Mouse (Mus musculus): ENCODE results near the gene Bcl11a.

- TF ChIP-seq POLR2A (IDR thresholded peaks at IDR 0.05; ENCODE audit: low read depth, low read length) (peak; percentile 59), CTCF (IDR thresholded peaks at IDR 0.05; ENCODE audit: borderline replicate concordance, insufficient read depth, low read length) (no peak)
Measured at GRCm38 (mm10) chr11:24077795-24078705, at the start of gene Bcl11a.
